Mouse (Mus musculus): ENCODE data around the gene Ptgfrn.

DNA sequence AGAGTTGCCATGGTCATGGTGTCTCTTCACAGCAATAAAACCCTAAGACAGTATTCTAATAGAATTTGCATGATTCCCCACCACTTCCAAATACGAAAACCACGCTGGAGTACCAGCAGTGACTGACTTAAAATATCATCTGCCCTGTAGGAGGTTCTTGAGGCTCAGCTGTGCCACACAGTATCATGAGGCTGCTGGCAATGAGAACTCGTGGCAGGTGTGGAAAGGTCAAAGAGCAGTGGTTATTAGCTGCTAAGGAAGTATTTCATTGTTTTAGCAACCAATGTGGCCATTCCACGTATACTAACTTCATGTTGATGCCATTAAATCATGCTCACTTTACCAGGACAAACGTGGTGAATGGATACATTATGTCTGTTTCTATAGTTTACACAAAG, 98.9 kb downstream of the Ptgfrn start:
- TF ChIP-seq CHD2 (IDR thresholded peaks at IDR 0.05; ENCODE audit: low read depth, low read length), result no peak
- TF ChIP-seq ZC3H11A (IDR thresholded peaks at IDR 0.05; ENCODE audit: borderline replicate concordance, low read depth, low read length), result no peak
- no peak for TF ChIP-seq HCFC1 (IDR thresholded peaks at IDR 0.05; ENCODE audit: borderline replicate concordance, insufficient read depth, low read length)

All from ES-E14 (cell line).